Mouse (Mus musculus) MEL-GATA-1-ER (cell line): ENCODE results near the gene Gm20869.
"Not testable (repeated sequence)": the region's sequence is repeated elsewhere in the genome, so short reads cannot be mapped to it uniquely, and the experiment has no call there.

ENCODE experiments used
- DNase-seq: peaks from one replicate; pipeline ENCODE4 v3.0.0-alpha.2; 2012; ENCODE audit warnings: low read depth; ENCODE audit errors: extremely low read depth

Gene Gm20869

GRCm38 (mm10) chrY:71469149-71469548, at the start of gene Gm20869:
Gm20869 (plus strand) TSS chrY:71469449.
- DNase-seq, result not testable (repeated sequence)
